Mouse (Mus musculus): ENCODE data around the gene Ampd2. TPM values are rescaled to one million over a fixed set of nuclear protein-coding genes. Genes with fewer than 3 reads are reported as not detected.

Gene Ampd2
- polyA plus RNA-seq, 1 experiment from 2014 or later = 44.9 TPM

GRCm38 (mm10) chr3:108028641-108029365, 57.6 kb downstream of the Ampd2 start:
- no peaks in the 10 kb centered on the region for H3K27me3 ChIP-seq
- WGBS = 83% methylated on average over 4 of the region's 4 CpGs
- H3K36me3 ChIP-seq = no peaks in the 10 kb centered on the region
- ATAC-seq (ENCODE audit: insufficient number of reproducible peaks, low FRiP score, low TSS enrichment, low read depth) = no peak
- H3K4me2 ChIP-seq (replicated peaks) = no peak overlapping the region
- no peak overlapping the region for H3K27ac ChIP-seq (replicated peaks)
- H3K9me3 ChIP-seq (replicated peaks) = no peaks in the 10 kb centered on the region
- no peaks in the 10 kb centered on the region for H3K4me1 ChIP-seq
- no peak overlapping the region for H3K9ac ChIP-seq
- H3K4me3 ChIP-seq (replicated peaks) = no peak overlapping the region

- Histone ChIP-seq H3K9ac (no peak overlapping the region), H3K9me3 (replicated peaks) (no peaks in the 10 kb centered on the region), H3K4me2 (replicated peaks) (no peak overlapping the region), H3K36me3 (no peaks in the 10 kb centered on the region), H3K27ac (replicated peaks) (no peak overlapping the region), H3K4me3 (replicated peaks) (no peak overlapping the region), H3K27me3 (no peaks in the 10 kb centered on the region), H3K4me1 (no peaks in the 10 kb centered on the region)
- ATAC-seq (ENCODE audit: insufficient number of reproducible peaks, low FRiP score, low TSS enrichment, low read depth) = no peak
- 73% methylated on average over 1 of the region's 1 CpGs for WGBS
Observed at GRCm38 (mm10) chr3:108026597-108026996, 59.9 kb downstream of the Ampd2 start.

- Histone ChIP-seq H3K4me3 (replicated peaks) (no peak overlapping the region), H3K4me2 (replicated peaks) (no peak overlapping the region), H3K27ac (replicated peaks) (no peak overlapping the region), H3K27me3 (no peaks in the 10 kb centered on the region), H3K36me3 (no peaks in the 10 kb centered on the region), H3K9me3 (replicated peaks) (no peaks in the 10 kb centered on the region), H3K4me1 (no peaks in the 10 kb centered on the region), H3K9ac (no peak overlapping the region)
- WGBS = 73% methylated on average over 5 of the region's 5 CpGs
- no peak for ATAC-seq (ENCODE audit: insufficient number of reproducible peaks, low FRiP score, low TSS enrichment, low read depth)
Observed at GRCm38 (mm10) chr3:108026049-108026448, 60.4 kb downstream of the Ampd2 start.

GRCm38 (mm10) chr3:108025318-108025717, 61.1 kb downstream of the Ampd2 start:
- Histone ChIP-seq H3K27ac (replicated peaks) (no peak overlapping the region), H3K27me3 (no peaks in the 10 kb centered on the region), H3K4me2 (replicated peaks) (no peak overlapping the region), H3K4me3 (replicated peaks) (no peak overlapping the region), H3K9me3 (replicated peaks) (no peaks in the 10 kb centered on the region), H3K4me1 (no peaks in the 10 kb centered on the region), H3K36me3 (no peaks in the 10 kb centered on the region), H3K9ac (no peak overlapping the region)
- 83% methylated on average over 4 of the region's 4 CpGs for WGBS
- ATAC-seq (ENCODE audit: insufficient number of reproducible peaks, low FRiP score, low TSS enrichment, low read depth) = no peak

Other genes starting within 250 kb of the Ampd2 start
- gene Eps8l3, start 209.4 kb downstream of the Ampd2 start, polyA plus RNA-seq (2015; fragmentation: Nextera tagmentation; extraction: Ambion mirVana) = not detected in 2 replicates
- 213 and 231 TPM in 2 replicates for gene Gstm5, start 190.8 kb downstream of the Ampd2 start, polyA plus RNA-seq (2015; fragmentation: Nextera tagmentation; extraction: Ambion mirVana)
- 13.7 and 14.4 TPM in 2 replicates for gene Gstm7, start 154.8 kb downstream of the Ampd2 start, polyA plus RNA-seq (2015; fragmentation: Nextera tagmentation; extraction: Ambion mirVana)
- 6.6 and 6.7 TPM in 2 replicates for gene Gstm6, start 142.9 kb downstream of the Ampd2 start, polyA plus RNA-seq (2015; fragmentation: Nextera tagmentation; extraction: Ambion mirVana)
- gene Gstm3, start 117.4 kb downstream of the Ampd2 start, polyA plus RNA-seq (2015; fragmentation: Nextera tagmentation; extraction: Ambion mirVana) = not detected in 2 replicates
- 60.2 and 73.5 TPM in 2 replicates for gene Gstm2, start 100.2 kb downstream of the Ampd2 start, polyA plus RNA-seq (2015; fragmentation: Nextera tagmentation; extraction: Ambion mirVana)
- 178 and 220 TPM in 2 replicates for gene Gstm1, start 68.7 kb downstream of the Ampd2 start, polyA plus RNA-seq (2015; fragmentation: Nextera tagmentation; extraction: Ambion mirVana)
- gene Gstm4, start 41.8 kb downstream of the Ampd2 start, polyA plus RNA-seq (2015; fragmentation: Nextera tagmentation; extraction: Ambion mirVana) = 12.7 and 15.3 TPM in 2 replicates
- gene Gnat2, start 6.1 kb upstream of the Ampd2 start, polyA plus RNA-seq (2015; fragmentation: Nextera tagmentation; extraction: Ambion mirVana) = 0.39 and 0.61 TPM in 2 replicates
- gene Gnai3, start 59.5 kb upstream of the Ampd2 start, polyA plus RNA-seq (2015; fragmentation: Nextera tagmentation; extraction: Ambion mirVana) = 154 and 161 TPM in 2 replicates
- gene Gpr61, start 68.2 kb upstream of the Ampd2 start, polyA plus RNA-seq (2015; fragmentation: Nextera tagmentation; extraction: Ambion mirVana) = 0.11 and 0.25 TPM in 2 replicates
- gene Amigo1, start 99.7 kb upstream of the Ampd2 start, polyA plus RNA-seq (2015; fragmentation: Nextera tagmentation; extraction: Ambion mirVana) = 6.3 and 6.8 TPM in 2 replicates
- 2.8 and 3.0 TPM in 2 replicates for gene Cyb561d1, start 114.6 kb upstream of the Ampd2 start, polyA plus RNA-seq (2015; fragmentation: Nextera tagmentation; extraction: Ambion mirVana)
- gene Atxn7l2, start 124.3 kb upstream of the Ampd2 start, polyA plus RNA-seq (2015; fragmentation: Nextera tagmentation; extraction: Ambion mirVana) = 18.4 and 20.4 TPM in 2 replicates
- 2.7 and 3.3 TPM in 2 replicates for gene Sypl2, start 140.0 kb upstream of the Ampd2 start, polyA plus RNA-seq (2015; fragmentation: Nextera tagmentation; extraction: Ambion mirVana)
- 263 and 265 TPM in 2 replicates for gene Psma5, start 170.3 kb upstream of the Ampd2 start, polyA plus RNA-seq (2015; fragmentation: Nextera tagmentation; extraction: Ambion mirVana)
- gene Sort1, start 197.4 kb upstream of the Ampd2 start, polyA plus RNA-seq (2015; fragmentation: Nextera tagmentation; extraction: Ambion mirVana) = 13.4 and 13.9 TPM in 2 replicates

Data from embryonic facial prominence, embryonic 15.5 days (tissue).